Mouse (Mus musculus) brain, embryonic 14.5 days (tissue): ENCODE data around the gene Ptprk.

Experiments
- CTCF ChIP-seq: fragments of 200-500 bp; IDR thresholded peaks from 2 replicates; pipeline ENCODE4 v1.5.1; 2012; ENCODE audit warnings: inconsistent platforms, mild to moderate bottlenecking, moderate library complexity, borderline replicate concordance; ENCODE audit not compliant: insufficient read depth, insufficient read length; ENCODE audit errors: extremely low read depth
- POLR2A ChIP-seq: fragments of 200-500 bp; IDR thresholded peaks from 2 replicates; pipeline ENCODE4 v1.6.1; 2012; ENCODE audit warnings: mild to moderate bottlenecking, inconsistent platforms, borderline replicate concordance; ENCODE audit not compliant: poor library complexity, insufficient read depth, insufficient read length, severe bottlenecking; ENCODE audit errors: extremely low read depth

DNA sequence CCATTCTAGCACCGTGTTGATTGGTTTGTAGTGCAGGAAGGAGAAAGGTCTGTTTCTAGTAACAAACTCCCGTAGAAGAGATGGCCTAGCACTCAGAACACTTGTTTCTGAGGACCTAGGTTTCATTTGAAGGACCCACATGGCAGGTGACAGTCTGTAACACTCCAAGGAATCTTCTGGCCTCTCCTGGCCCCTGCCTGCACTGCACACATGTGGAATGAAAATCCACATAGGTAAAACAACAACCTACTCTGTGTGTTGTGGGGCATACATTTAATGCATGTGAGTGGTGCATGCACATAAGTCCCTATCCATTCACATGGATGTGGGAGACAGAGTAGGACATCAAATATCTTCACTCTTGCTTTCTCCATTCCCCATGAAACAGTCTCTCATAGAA, 204.1 kb downstream of the Ptprk start:
- TF ChIP-seq POLR2A (no peak), CTCF (no peak)
